Mouse (Mus musculus) forebrain, embryonic 13.5 days (tissue): Measurements from ENCODE around the gene Cct6b. TPM values are rescaled to one million over a fixed set of nuclear protein-coding genes. Genes with fewer than 3 reads are reported as not detected.

Experiments used
- ATAC-seq: fragments of 200-750 bp; cut with Nextera tagmentation; 2 replicates; pipeline ENCODE4 v1.8.0; 2017
- H3K27ac ChIP-seq: fragments of 300-500 bp; sonication (generic); 2 replicates; pipeline ENCODE4 v1.5.1; 2015; ENCODE audit warnings: inconsistent platforms, mild to moderate bottlenecking, moderate library complexity
- H3K27me3 ChIP-seq: fragments of 300-500 bp; sonication (generic); 2 replicates; pipeline ENCODE4 v1.6.1; 2015; ENCODE audit warnings: mild to moderate bottlenecking, inconsistent platforms
- H3K36me3 ChIP-seq: fragments of 300-500 bp; sonication (generic); 2 replicates; pipeline ENCODE4 v1.6.1; 2015; ENCODE audit warnings: mild to moderate bottlenecking, inconsistent platforms; ENCODE audit not compliant: poor library complexity, severe bottlenecking
- H3K4me1 ChIP-seq: fragments of 300-500 bp; sonication (generic); 2 replicates; pipeline ENCODE4 v1.6.1; 2015; ENCODE audit warnings: inconsistent platforms
- H3K4me2 ChIP-seq: fragments of 300-500 bp; sonication (generic); 2 replicates; pipeline ENCODE4 v1.6.1; 2015; ENCODE audit warnings: inconsistent platforms, mild to moderate bottlenecking, moderate library complexity
- H3K4me3 ChIP-seq: fragments of 300-500 bp; sonication (generic); 2 replicates; pipeline ENCODE4 v1.5.1; 2015; ENCODE audit warnings: mild to moderate bottlenecking, inconsistent platforms
- H3K9ac ChIP-seq: fragments of 300-500 bp; sonication (generic); 2 replicates; pipeline ENCODE4 v1.6.1; 2015; ENCODE audit warnings: mild to moderate bottlenecking, inconsistent platforms
- H3K9me3 ChIP-seq: fragments of 300-500 bp; sonication (generic); replicated peaks from 2 replicates; pipeline ENCODE4 v1.6.1; 2016; ENCODE audit warnings: inconsistent platforms
- WGBS: fragments of 180-500 bp; shearing (Covaris S2); methylation state at CpG from one replicate; pipeline ENCODE4 v1.1.7; 2015; 5-methylcytosine and 5-hydroxymethylcytosine counted together
- polyA plus RNA-seq: library from polyadenylated mRNA; unstranded; fragments of >200 nt; fragmentation: Nextera tagmentation; extraction: Ambion mirVana; gene quantifications from 2 replicates; pipeline ENCODE4 v1.2.1, GENCODE M21; 2015

Cct6b gene
- 0.18 and 0.42 TPM in 2 replicates for polyA plus RNA-seq

- H3K4me1 ChIP-seq = peaks cover 29% of the 10 kb centered on the region
- no peaks in the 10 kb centered on the region for H3K9me3 ChIP-seq
- H3K27ac ChIP-seq = peak within 1 kb of the TSS; percentile 92
- peak within 1 kb of the TSS; percentile 99 for H3K4me2 ChIP-seq
- H3K27me3 ChIP-seq = no peaks in the 10 kb centered on the region
- peak within 1 kb of the TSS; percentile 84 for H3K4me3 ChIP-seq
- ATAC-seq = peak; percentile 100
- H3K36me3 ChIP-seq = peaks cover 6% of the 10 kb centered on the region
- H3K9ac ChIP-seq = peak within 1 kb of the TSS; percentile 82
- under 1% methylated on average over 44 of the region's 44 CpGs for WGBS
Measured at GRCm38 (mm10) chr11:82763742-82764437, at the start of gene Cct6b, which contains the start of gene Zfp830. Gene Cct6b (minus strand): TSS chr11:82764321. Gene Zfp830 (plus strand): TSS chr11:82764345.

- Histone ChIP-seq H3K4me2 (no peak overlapping the region), H3K9ac (no peak overlapping the region), H3K9me3 (no peaks in the 10 kb centered on the region), H3K4me3 (no peak overlapping the region), H3K36me3 (peaks cover 20% of the 10 kb centered on the region), H3K27me3 (no peaks in the 10 kb centered on the region), H3K4me1 (no peaks in the 10 kb centered on the region), H3K27ac (no peak overlapping the region)
- ATAC-seq = no peak
- WGBS = 65% methylated on average over 5 of the region's 5 CpGs
Measured at GRCm38 (mm10) chr11:82808485-82808884, 44.4 kb upstream of the Cct6b start.

GRCm38 (mm10) chr11:82807370-82807769 is 43.2 kb upstream of the Cct6b start:
- no peak overlapping the region for H3K4me2 ChIP-seq
- no peak overlapping the region for H3K27ac ChIP-seq
- no peaks in the 10 kb centered on the region for H3K27me3 ChIP-seq
- WGBS = 87% methylated on average over 3 of the region's 3 CpGs
- no peak overlapping the region for H3K4me3 ChIP-seq
- no peak overlapping the region for H3K9ac ChIP-seq
- no peak for ATAC-seq
- H3K4me1 ChIP-seq = no peaks in the 10 kb centered on the region
- peaks cover 32% of the 10 kb centered on the region for H3K36me3 ChIP-seq
- H3K9me3 ChIP-seq = no peaks in the 10 kb centered on the region

GRCm38 (mm10) chr11:82806656-82807055 is 42.5 kb upstream of the Cct6b start:
- Histone ChIP-seq H3K4me3 (no peak overlapping the region), H3K4me1 (no peaks in the 10 kb centered on the region), H3K27ac (no peak overlapping the region), H3K36me3 (peaks cover 39% of the 10 kb centered on the region), H3K9me3 (no peaks in the 10 kb centered on the region), H3K27me3 (no peaks in the 10 kb centered on the region), H3K9ac (no peak overlapping the region), H3K4me2 (no peak overlapping the region)
- no peak for ATAC-seq
- WGBS = 84% methylated on average over 3 of the region's 3 CpGs

GRCm38 (mm10) chr11:82783453-82783852 is 19.3 kb upstream of the Cct6b start:
- Histone ChIP-seq H3K9ac (no peak overlapping the region), H3K36me3 (peaks cover 53% of the 10 kb centered on the region), H3K4me1 (peaks cover 34% of the 10 kb centered on the region), H3K4me3 (no peak overlapping the region), H3K4me2 (no peak overlapping the region), H3K27me3 (no peaks in the 10 kb centered on the region), H3K27ac (no peak overlapping the region), H3K9me3 (no peaks in the 10 kb centered on the region)
- ATAC-seq = no peak
- WGBS = 93% methylated on average over 11 of the region's 11 CpGs

- Histone ChIP-seq H3K4me2 (peak overlapping the region; percentile 77), H3K36me3 (peaks cover 40% of the 10 kb centered on the region), H3K27ac (no peak overlapping the region), H3K27me3 (no peaks in the 10 kb centered on the region), H3K4me3 (peak overlapping the region; percentile 95), H3K4me1 (peaks cover 34% of the 10 kb centered on the region), H3K9ac (peak overlapping the region; percentile 98), H3K9me3 (no peaks in the 10 kb centered on the region)
- WGBS = 40% methylated on average over 6 of the region's 6 CpGs
- ATAC-seq = no peak
Measured at GRCm38 (mm10) chr11:82782197-82782596, 18.1 kb upstream of the Cct6b start.

- peaks cover 31% of the 10 kb centered on the region for H3K36me3 ChIP-seq
- peak within 1 kb of the TSS; percentile 98 for H3K9ac ChIP-seq
- no peaks in the 10 kb centered on the region for H3K27me3 ChIP-seq
- H3K4me2 ChIP-seq = peak within 1 kb of the TSS; percentile 77
- H3K9me3 ChIP-seq = no peaks in the 10 kb centered on the region
- H3K4me3 ChIP-seq = peak within 1 kb of the TSS; percentile 95
- peak; percentile 96 for ATAC-seq
- peaks cover 34% of the 10 kb centered on the region for H3K4me1 ChIP-seq
- peak within 1 kb of the TSS; percentile 94 for H3K27ac ChIP-seq
- WGBS = under 1% methylated on average over 85 of the region's 90 CpGs
Measured at GRCm38 (mm10) chr11:82780983-82781903, 17.1 kb upstream of the Cct6b start, which contains the start of gene Lig3. Gene Lig3 (plus strand): TSS chr11:82781108.

GRCm38 (mm10) chr11:82780134-82780533 is 16.0 kb upstream of the Cct6b start:
- Histone ChIP-seq H3K4me2 (peak overlapping the region; percentile 77), H3K36me3 (peaks cover 20% of the 10 kb centered on the region), H3K27ac (no peak overlapping the region), H3K4me3 (peak overlapping the region; percentile 95), H3K27me3 (no peaks in the 10 kb centered on the region), H3K9ac (peak overlapping the region; percentile 98), H3K4me1 (peaks cover 34% of the 10 kb centered on the region), H3K9me3 (no peaks in the 10 kb centered on the region)
- 51% methylated on average over 5 of the region's 5 CpGs for WGBS
- no peak for ATAC-seq

GRCm38 (mm10) chr11:82764438-82764924 is 360 bp upstream of the Cct6b start:
- WGBS = 1% methylated on average over 28 of the region's 28 CpGs
- Histone ChIP-seq H3K4me1 (peaks cover 29% of the 10 kb centered on the region), H3K9me3 (no peaks in the 10 kb centered on the region), H3K4me2 (peak overlapping the region; percentile 99), H3K27ac (peak overlapping the region; percentile 70), H3K4me3 (peak overlapping the region; percentile 84), H3K27me3 (no peaks in the 10 kb centered on the region), H3K9ac (peak overlapping the region; percentile 82), H3K36me3 (peaks cover 6% of the 10 kb centered on the region)
- peak; percentile 77 for ATAC-seq

GRCm38 (mm10) chr11:82763261-82763660 is 860 bp downstream of the Cct6b start:
- Histone ChIP-seq H3K27me3 (no peaks in the 10 kb centered on the region), H3K36me3 (peaks cover under 1% of the 10 kb centered on the region; the same call in 1 of the 2 replicates), H3K27ac (peak overlapping the region; percentile 92), H3K4me3 (peak overlapping the region; percentile 84), H3K4me2 (peak overlapping the region; percentile 99), H3K9me3 (no peaks in the 10 kb centered on the region), H3K4me1 (peaks cover 29% of the 10 kb centered on the region), H3K9ac (peak overlapping the region; percentile 77)
- WGBS = 19% methylated on average over 4 of the region's 4 CpGs
- ATAC-seq = no peak

- peaks cover 29% of the 10 kb centered on the region for H3K4me1 ChIP-seq
- no peaks in the 10 kb centered on the region for H3K27me3 ChIP-seq
- no peak overlapping the region for H3K4me2 ChIP-seq
- H3K9me3 ChIP-seq = no peaks in the 10 kb centered on the region
- no peak for ATAC-seq
- H3K36me3 ChIP-seq = no peaks in the 10 kb centered on the region
- no peak overlapping the region for H3K27ac ChIP-seq
- no peak overlapping the region for H3K9ac ChIP-seq
- WGBS = 88% methylated on average over 6 of the region's 6 CpGs
- no peak overlapping the region for H3K4me3 ChIP-seq
Measured at GRCm38 (mm10) chr11:82762286-82762829, 1.8 kb downstream of the Cct6b start.
